Mouse (Mus musculus): ENCODE data around the gene Zfp821. TPM values are rescaled to one million over a fixed set of nuclear protein-coding genes. Genes with fewer than 3 reads are reported as not detected.

The Zfp821 gene
- polyA plus RNA-seq (2014; fragmentation: Illumina TruSeq; extraction: RNeasy Lipid Tissue Mini Kit (QIAGEN cat#74804); ENCODE audit: low read depth, low replicate concordance): 2.0 TPM

GRCm38 (mm10) chr8:109705320-109706075 lies at the start of gene Zfp821:
Zfp821 (plus strand) TSS chr8:109705546.

GRCm38 (mm10) chr8:109693146-109693900 lies 12.0 kb upstream of the Zfp821 start, which contains the start of gene Ist1:
Ist1 (minus strand) TSS chr8:109693260.

GRCm38 (mm10) chr8:109737237-109738048 lies 32.1 kb downstream of the Zfp821 start, which contains the start of gene Atxn1l:
Atxn1l (minus strand) TSS chr8:109737739.

Other genes with a start within 250 kb of the Zfp821 start
- gene Pmfbp1, start 211.5 kb upstream of the Zfp821 start, polyA plus RNA-seq (2014; fragmentation: Illumina TruSeq; extraction: RNeasy Lipid Tissue Mini Kit (QIAGEN cat#74804); ENCODE audit: low read depth, low replicate concordance): not detected
- gene Dhx38, start 139.7 kb upstream of the Zfp821 start, polyA plus RNA-seq (2014; fragmentation: Illumina TruSeq; extraction: RNeasy Lipid Tissue Mini Kit (QIAGEN cat#74804); ENCODE audit: low read depth, low replicate concordance): 2.6 TPM
- gene Txnl4b, start 139.7 kb upstream of the Zfp821 start, polyA plus RNA-seq (2014; fragmentation: Illumina TruSeq; extraction: RNeasy Lipid Tissue Mini Kit (QIAGEN cat#74804); ENCODE audit: low read depth, low replicate concordance): 19.7 TPM
- gene Hp, start 126.4 kb upstream of the Zfp821 start, polyA plus RNA-seq (2014; fragmentation: Illumina TruSeq; extraction: RNeasy Lipid Tissue Mini Kit (QIAGEN cat#74804); ENCODE audit: low read depth, low replicate concordance): 2.4 TPM
- gene Dhodh, start 96.9 kb upstream of the Zfp821 start, polyA plus RNA-seq (2014; fragmentation: Illumina TruSeq; extraction: RNeasy Lipid Tissue Mini Kit (QIAGEN cat#74804); ENCODE audit: low read depth, low replicate concordance): 4.1 TPM
- not detected for gene Pkd1l3, start 91.0 kb upstream of the Zfp821 start, polyA plus RNA-seq (2014; fragmentation: Illumina TruSeq; extraction: RNeasy Lipid Tissue Mini Kit (QIAGEN cat#74804); ENCODE audit: low read depth, low replicate concordance)
- gene Ist1, start 12.3 kb upstream of the Zfp821 start, polyA plus RNA-seq (2014; fragmentation: Illumina TruSeq; extraction: RNeasy Lipid Tissue Mini Kit (QIAGEN cat#74804); ENCODE audit: low read depth, low replicate concordance): 82.8 TPM
- gene Atxn1l, start 32.2 kb downstream of the Zfp821 start, polyA plus RNA-seq (2014; fragmentation: Illumina TruSeq; extraction: RNeasy Lipid Tissue Mini Kit (QIAGEN cat#74804); ENCODE audit: low read depth, low replicate concordance): 19.7 TPM
- gene Ap1g1, start 73.0 kb downstream of the Zfp821 start, polyA plus RNA-seq (2014; fragmentation: Illumina TruSeq; extraction: RNeasy Lipid Tissue Mini Kit (QIAGEN cat#74804); ENCODE audit: low read depth, low replicate concordance): 249 TPM
- gene Phlpp2, start 163.0 kb downstream of the Zfp821 start, polyA plus RNA-seq (2014; fragmentation: Illumina TruSeq; extraction: RNeasy Lipid Tissue Mini Kit (QIAGEN cat#74804); ENCODE audit: low read depth, low replicate concordance): 6.5 TPM

All from adrenal gland, adult 10 weeks (tissue).